Mouse (Mus musculus) MEL (cell line): ENCODE results near the gene Nanos2. TPM values are rescaled to one million over a fixed set of nuclear protein-coding genes. Genes with fewer than 3 reads are reported as not detected.
A peak's percentile ranks its signal among the peaks of the same experiment; 100 is the strongest.

ENCODE experiments used
- DNase-seq: peaks from one replicate; pipeline ENCODE4 v3.0.0; 2011; ENCODE audit warnings: low read depth, low spot score
- H3K27ac ChIP-seq: 2 replicates; pipeline ENCODE4 v1.5.1; 2012; ENCODE audit warnings: low read depth, mild to moderate bottlenecking, control low read depth, low read length, moderate library complexity; ENCODE audit not compliant: control insufficient read depth
- H3K27me3 ChIP-seq, 2 experiments: fragments of 150-350 bp in 1 of 2; sonication (generic) in 1 of 2; 2 replicates each; pipeline ENCODE4 v1.6.1; 2012; ENCODE audit warnings: low read length in 2 of 2, mild to moderate bottlenecking in 2 of 2, improper control_type of control experiment in 1 of 2, moderate library complexity in 1 of 2; ENCODE audit not compliant: insufficient read depth in 2 of 2, control insufficient read depth in 1 of 2
- H3K36me3 ChIP-seq, 2 experiments: 2 replicates each; pipeline ENCODE4 v1.6.1; 2012 to 2014; ENCODE audit warnings: low read length in 2 of 2, improper control_type of control experiment in 1 of 2, inconsistent platforms in 1 of 2, mild to moderate bottlenecking in 1 of 2; ENCODE audit not compliant: insufficient read depth in 2 of 2, control insufficient read depth in 1 of 2
- H3K4me1 ChIP-seq, 2 experiments: fragments of 150-350 bp in 1 of 2; sonication (generic) in 1 of 2; 2 replicates each; pipeline ENCODE4 v1.6.1; 2012; ENCODE audit warnings: low read length in 2 of 2, improper control_type of control experiment in 1 of 2, mild to moderate bottlenecking in 1 of 2; ENCODE audit not compliant: insufficient read depth in 2 of 2, control insufficient read depth in 1 of 2
- H3K4me3 ChIP-seq, 2 experiments: fragments of 150-350 bp in 1 of 2; sonication (generic) in 1 of 2; 2 replicates each; pipeline ENCODE4 v1.5.1; 2012; ENCODE audit warnings: low read depth in 2 of 2, low read length in 2 of 2, mild to moderate bottlenecking in 2 of 2, moderate library complexity in 2 of 2, control low read depth in 1 of 2, improper control_type of control experiment in 1 of 2; ENCODE audit not compliant: control insufficient read depth in 1 of 2, insufficient read depth in 1 of 2
- H3K79me2 ChIP-seq: 2 replicates; pipeline ENCODE4 v1.6.1; 2012; ENCODE audit warnings: mild to moderate bottlenecking, low read length, moderate library complexity; ENCODE audit not compliant: control insufficient read depth, poor library complexity, insufficient read depth
- H3K9ac ChIP-seq: 2 replicates; pipeline ENCODE4 v1.6.1; 2012; ENCODE audit warnings: low read depth, mild to moderate bottlenecking, control low read depth, low read length, moderate library complexity; ENCODE audit not compliant: control insufficient read depth, poor library complexity, severe bottlenecking
- H3K9me3 ChIP-seq: fragments of 150-350 bp; sonication (generic); replicated peaks from 2 replicates; pipeline ENCODE4 v1.6.1; 2012; ENCODE audit warnings: mild to moderate bottlenecking, low read length, improper control_type of control experiment, moderate library complexity; ENCODE audit not compliant: insufficient read depth
- CHD1 ChIP-seq: IDR thresholded peaks from 2 replicates; pipeline ENCODE4 v1.6.1; 2012; ENCODE audit warnings: low read depth, mild to moderate bottlenecking, inconsistent platforms, low read length, improper control_type of control experiment
- CTCF ChIP-seq, 3 experiments: IDR thresholded peaks in 2 of 3; conservative IDR thresholded peaks in 1 of 3; 2 replicates each; pipeline ENCODE4 v1.5.1; 2011 to 2012; ENCODE audit warnings: low read length in 3 of 3, low read depth in 2 of 3, mild to moderate bottlenecking in 2 of 3, improper control_type of control experiment in 1 of 3, inconsistent platforms in 1 of 3, mixed read lengths in 1 of 3, moderate library complexity in 1 of 3; ENCODE audit not compliant: control insufficient read depth in 1 of 3, insufficient read depth in 1 of 3, poor library complexity in 1 of 3, severe bottlenecking in 1 of 3
- JUND ChIP-seq: IDR thresholded peaks from 2 replicates; pipeline ENCODE4 v1.6.1; 2011; ENCODE audit warnings: low read depth, mild to moderate bottlenecking, improper control_type of control experiment, low read length
- MAZ ChIP-seq: IDR thresholded peaks from 2 replicates; pipeline ENCODE4 v1.6.1; 2012; ENCODE audit warnings: low read depth, mild to moderate bottlenecking, inconsistent platforms, low read length, improper control_type of control experiment
- MEF2A ChIP-seq: IDR thresholded peaks from 2 replicates; pipeline ENCODE4 v1.6.1; 2014; ENCODE audit warnings: low read depth, mild to moderate bottlenecking, inconsistent platforms, low read length, improper control_type of control experiment; ENCODE audit not compliant: poor library complexity, insufficient replicate concordance, severe bottlenecking; ENCODE audit errors: extremely low read depth
- MXI1 ChIP-seq: IDR thresholded peaks from 2 replicates; pipeline ENCODE4 v1.6.1; 2011; ENCODE audit warnings: mild to moderate bottlenecking, low read depth, low read length, improper control_type of control experiment
- POLR2AphosphoS5 ChIP-seq: IDR thresholded peaks from 2 replicates; pipeline ENCODE4 v1.6.1; 2012; ENCODE audit warnings: low read depth, borderline replicate concordance, mild to moderate bottlenecking, inconsistent platforms, low read length, moderate library complexity, mixed read lengths
- SIN3A ChIP-seq: IDR thresholded peaks from 2 replicates; pipeline ENCODE4 v1.6.1; 2012; ENCODE audit warnings: low read length, improper control_type of control experiment, inconsistent platforms
- SMC3 ChIP-seq: IDR thresholded peaks from 2 replicates; pipeline ENCODE4 v1.6.1; 2011; ENCODE audit warnings: low read depth, low read length, improper control_type of control experiment
- USF2 ChIP-seq, 2 experiments: IDR thresholded peaks; 2 replicates each; pipeline ENCODE4 v1.6.1; 2011 to 2012; ENCODE audit warnings: improper control_type of control experiment in 2 of 2, low read length in 2 of 2, borderline replicate concordance in 1 of 2, inconsistent platforms in 1 of 2, low read depth in 1 of 2, mild to moderate bottlenecking in 1 of 2; ENCODE audit not compliant: insufficient read depth in 1 of 2
- ZKSCAN1 ChIP-seq: IDR thresholded peaks from 2 replicates; pipeline ENCODE4 v1.6.1; 2012; ENCODE audit warnings: low read depth, mild to moderate bottlenecking, inconsistent platforms, low read length, improper control_type of control experiment, moderate library complexity
- polyA plus RNA-seq, 2 experiments: library from polyadenylated mRNA; stranded (reverse) in 1 of 2; unstranded in 1 of 2; fragments of >175 nt in 1 of 2; fragments of >200 nt in 1 of 2; gene quantifications; 2 replicates each; pipeline versions ENCODE4 v1.2.1 to v1.2.4; 2012; ENCODE audit warnings: low replicate concordance in 2 of 2, low read depth in 1 of 2; ENCODE audit not compliant: insufficient read length in 2 of 2, insufficient read depth in 1 of 2, missing spikeins in 1 of 2
- total RNA-seq: library from RNA; depleted of rRNA; stranded (reverse); fragments of 300-350 nt; gene quantifications from 2 replicates; pipeline ENCODE4 v1.2.3, GENCODE M21; 2012

Gene Nanos2
- total and polyA plus RNA-seq, 3 experiments: not detected

DNA sequence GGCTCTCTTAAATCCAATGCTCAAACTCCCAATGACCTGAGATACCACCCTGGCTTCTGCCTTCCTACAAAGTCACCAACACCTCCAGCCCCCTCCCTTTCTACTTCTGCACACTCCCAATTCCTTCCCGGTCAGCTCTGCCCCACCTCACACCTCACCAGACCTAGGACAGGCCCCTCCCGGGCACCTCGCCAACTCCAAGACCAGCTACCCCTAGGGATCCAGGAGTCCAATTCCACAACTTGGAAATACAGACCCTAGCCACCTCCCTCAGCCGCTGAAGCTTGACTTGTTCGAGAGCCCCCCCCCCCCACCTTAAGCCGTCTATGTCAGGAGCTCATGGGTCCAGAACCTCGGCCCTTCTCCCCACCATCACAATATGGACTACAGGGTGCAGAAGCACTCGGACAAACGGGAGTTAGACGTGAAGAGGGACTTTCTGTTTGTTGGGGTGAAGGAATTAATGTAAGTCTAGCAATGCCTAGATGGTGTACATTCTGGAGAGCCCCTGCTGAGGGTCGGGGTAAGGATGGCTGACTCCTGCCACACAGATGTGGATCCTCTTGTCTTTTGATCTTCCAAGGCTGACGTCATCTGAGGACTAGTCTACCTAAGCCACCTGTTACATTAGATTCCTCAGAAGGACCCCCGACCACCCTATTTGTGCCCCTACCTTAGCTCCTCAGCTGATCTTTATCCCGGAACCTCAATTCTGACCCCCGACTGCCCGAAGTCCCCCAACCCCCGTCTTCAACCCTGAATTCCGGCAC is 35.2 kb downstream of the Nanos2 start:
- Histone ChIP-seq H3K4me3 (no peak overlapping the region), H3K36me3 (peaks cover 2 to 15% of the 10 kb centered on the region in 2 experiments; a peak in 2 of 4 replicates), H3K27me3 (peaks cover 2 to 6% of the 10 kb centered on the region in 2 experiments; a peak in 3 of 4 replicates), H3K79me2 (peaks cover 22% of the 10 kb centered on the region), H3K27ac (no peak overlapping the region), H3K9me3 (no peaks in the 10 kb centered on the region)
- no peak for TF ChIP-seq JUND
- no peak for TF ChIP-seq POLR2AphosphoS5
- TF ChIP-seq ZKSCAN1: no peak
- no peak for TF ChIP-seq USF2 (IDR thresholded peaks at IDR 0.05; ENCODE audit: borderline replicate concordance in 1 of 2, insufficient read depth in 1 of 2, low read depth in 1 of 2, low read length in 2 of 2)
- no peak for TF ChIP-seq CTCF (IDR thresholded peaks at IDR 0.05 in 2 of 3, conservative IDR thresholded peaks at IDR 0.05 in 1 of 3; ENCODE audit: control insufficient read depth in 1 of 3, insufficient read depth in 1 of 3, low read depth in 2 of 3, low read length in 3 of 3, poor library complexity in 1 of 3, severe bottlenecking in 1 of 3)
- TF ChIP-seq SIN3A: no peak
- no peak for TF ChIP-seq CHD1
- TF ChIP-seq MXI1: no peak
- no peak for TF ChIP-seq MEF2A
- TF ChIP-seq, all 39 proteins: peak for 0
- Histone ChIP-seq H3K9ac (no peak overlapping the region), H3K4me1 (peaks cover 4 to 12% of the 10 kb centered on the region in 2 experiments)
- no peak for DNase-seq

DNA sequence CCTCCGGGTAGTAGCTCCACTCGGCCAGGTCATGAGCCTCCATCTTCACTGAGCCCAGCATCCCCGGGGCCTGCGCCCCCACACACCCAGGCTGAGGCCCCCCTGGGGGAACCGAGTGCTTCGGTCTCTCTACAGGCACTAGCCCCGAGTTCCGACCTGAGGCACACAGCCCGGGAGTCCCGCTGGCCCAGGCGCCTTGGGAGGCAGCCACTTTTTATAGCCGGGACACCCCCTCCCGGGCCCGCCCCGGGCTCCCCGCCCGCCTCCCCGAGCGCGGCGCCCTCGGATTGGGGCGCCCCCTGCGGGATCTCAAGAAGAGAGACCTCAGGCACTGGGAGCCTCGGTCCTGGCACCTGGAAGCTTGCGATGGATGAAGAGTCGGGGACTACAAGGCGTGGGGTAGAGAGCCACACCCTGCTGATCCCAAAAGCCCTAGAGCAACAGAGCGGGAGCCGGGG is 36.2 kb downstream of the Nanos2 start, which contains the start of gene Foxa3:
Gene Foxa3, minus strand, starts transcription at position 182 of the 458 bp plus-strand sequence.
- Histone ChIP-seq H3K9me3 (no peaks in the 10 kb centered on the region), H3K79me2 (peaks cover 22% of the 10 kb centered on the region), H3K4me1 (peaks cover 9 to 19% of the 10 kb centered on the region in 2 experiments), H3K27me3 (peaks cover 0 to 5% of the 10 kb centered on the region in 2 experiments; a peak in 2 of 4 replicates), H3K36me3 (peaks cover 2 to 22% of the 10 kb centered on the region in 2 experiments; a peak in 2 of 4 replicates), H3K9ac (peak within 1 kb of the TSS; percentile 96), H3K4me3 (peak within 1 kb of the TSS; percentile 81 to 93), H3K27ac (no peak within 1 kb of the TSS)
- TF ChIP-seq CTCF (IDR thresholded peaks at IDR 0.05 in 2 of 3, conservative IDR thresholded peaks at IDR 0.05 in 1 of 3; ENCODE audit: control insufficient read depth in 1 of 3, insufficient read depth in 1 of 3, low read depth in 2 of 3, low read length in 3 of 3, poor library complexity in 1 of 3, severe bottlenecking in 1 of 3) (peak in 2 of 3 experiments; percentile 40 to 63; a peak in 4 of 6 replicates), SMC3 (0 out of 2 replicates have a peak, but pooled peaks have one; percentile 14), MAZ (no peak)
- DNase-seq: peak; percentile 35
